In the genomic region with DNA sequence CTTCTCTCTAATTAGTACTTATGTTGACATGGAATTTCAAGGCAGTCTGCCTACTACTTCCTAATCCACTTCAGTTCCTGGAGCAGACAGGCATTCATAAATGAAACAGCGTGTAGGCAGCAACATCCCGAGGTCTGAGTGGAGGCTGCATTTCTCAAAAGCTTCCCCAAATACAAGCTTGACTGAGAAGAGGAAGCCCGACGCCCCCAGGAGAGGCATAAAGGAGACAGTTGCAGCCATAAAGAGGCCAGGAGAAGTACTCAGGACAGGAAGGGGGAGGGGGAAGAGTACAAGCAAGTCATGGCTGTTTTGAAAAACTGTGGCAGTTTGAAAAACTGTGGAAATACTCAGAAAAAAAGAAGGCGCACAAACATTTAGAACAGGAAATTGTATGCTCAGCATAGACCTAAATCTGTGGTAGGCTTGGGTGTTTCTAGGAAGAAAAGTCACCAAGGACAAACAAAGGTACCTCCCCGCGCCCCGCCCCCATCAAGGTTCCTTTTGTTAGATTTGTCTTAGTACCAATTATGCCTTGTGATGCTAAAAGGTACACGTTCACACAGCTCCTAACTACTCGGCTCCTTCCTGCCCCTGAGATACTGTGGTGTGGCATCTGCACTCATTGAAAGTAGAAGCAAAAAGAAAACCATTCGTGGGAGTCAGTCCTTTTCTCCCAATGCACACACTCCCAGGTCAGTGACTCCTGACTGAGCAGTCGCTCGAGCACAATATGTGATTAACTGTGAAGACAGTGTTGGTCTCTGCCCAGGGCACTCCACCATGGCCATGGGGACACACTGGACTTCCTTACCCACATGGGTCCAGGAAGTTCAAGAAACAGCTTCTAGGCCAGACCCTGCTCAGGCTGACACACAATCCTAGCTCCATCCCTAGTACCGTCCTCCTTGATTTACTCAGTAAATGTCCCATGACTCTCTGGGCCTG, we compare ENCODE assay signal across 11 mouse cellular contexts.
DNase-seq lines count a peak whose midpoint lies in the region; ATAC-seq and TF ChIP-seq lines count a peak whose summit lies in the region.
"Had no signal": no experiment of that assay in that cellular context is flagged by ENCODE, and none has a peak within 500 bp of the region (broad histone marks: within the 10 kb centered on the region; RNA-seq: fewer than 3 reads in every experiment).

No protein-coding gene starts in this region.

- H3K4me1 ChIP-seq in kidney, postnatal 0 days (replicated peaks; ENCODE audit: insufficient read depth, low read length), result 0 out of 2 replicates have a peak, but pooled peaks cover 6% of the 10 kb centered on the region
- H3K4me1 ChIP-seq in limb, embryonic 13.5 days, result peaks cover 28% of the 10 kb centered on the region
- no peaks in the 10 kb centered on the region for H3K4me1 ChIP-seq in cerebellum, adult 2 months (ENCODE audit: control insufficient read depth, insufficient read depth, low read length)
- H3K4me1 ChIP-seq: liver, embryonic 15.5 days had no signal

- no peak overlapping the region for H3K9ac ChIP-seq in kidney, postnatal 0 days (ENCODE audit: low read depth, low read length)
- H3K9ac ChIP-seq in limb, embryonic 13.5 days, result 0 out of 2 replicates have a peak overlapping the region, but pooled peaks have one; percentile 31
- H3K9ac ChIP-seq: liver, embryonic 15.5 days; neural tube, embryonic 12.5 days had no signal

- H3K9me3 ChIP-seq in kidney, postnatal 0 days (replicated peaks; ENCODE audit: low read length), result no peaks in the 10 kb centered on the region
- no peaks in the 10 kb centered on the region for H3K9me3 ChIP-seq in limb, embryonic 13.5 days
- H3K9me3 ChIP-seq: liver, embryonic 15.5 days; midbrain, embryonic 10.5 days; neural tube, embryonic 12.5 days had no signal

- no peak for ATAC-seq in kidney, postnatal 0 days (replicated peaks; ENCODE audit: low FRiP score, low read depth)
- no peak for ATAC-seq in limb, embryonic 13.5 days (ENCODE audit: low FRiP score, low read depth)

- no peak for TF ChIP-seq POLR2A in cerebellum, adult 2 months (IDR thresholded peaks at IDR 0.05; ENCODE audit: borderline replicate concordance, insufficient read depth, low read length)

- TF ChIP-seq CTCF in kidney, postnatal 0 days (IDR thresholded peaks at IDR 0.05; ENCODE audit: low read depth), result no peak
- no peak for TF ChIP-seq CTCF in cerebellum, adult 2 months (IDR thresholded peaks at IDR 0.05; ENCODE audit: borderline replicate concordance, insufficient read depth, low read depth, low read length)

- peak overlapping the region; percentile 27 for H3K27ac ChIP-seq in kidney, postnatal 0 days
- H3K27ac ChIP-seq in limb, embryonic 13.5 days, result no peak overlapping the region
- no peak overlapping the region for H3K27ac ChIP-seq in cerebellum, adult 2 months (ENCODE audit: insufficient read depth, low read length)
- H3K27ac ChIP-seq: liver, embryonic 15.5 days; midbrain, embryonic 10.5 days; neural tube, embryonic 12.5 days had no signal

- WGBS in kidney, postnatal 0 days, result 35% methylated on average over 14 of the region's 14 CpGs
- WGBS in limb, embryonic 13.5 days, result 50% methylated on average over 14 of the region's 14 CpGs
- WGBS in cerebellum, adult 2 months, result 64% methylated on average over 14 of the region's 14 CpGs

- no peak overlapping the region for H3K4me3 ChIP-seq in kidney, postnatal 0 days (replicated peaks; ENCODE audit: low read depth, low read length)
- no peak overlapping the region for H3K4me3 ChIP-seq in limb, embryonic 13.5 days
- H3K4me3 ChIP-seq in cerebellum, adult 2 months (replicated peaks; ENCODE audit: insufficient read depth, low read depth, low read length), result no peak overlapping the region
- H3K4me3 ChIP-seq: liver, embryonic 15.5 days; midbrain, embryonic 10.5 days; neural tube, embryonic 12.5 days had no signal

- no peaks in the 10 kb centered on the region for H3K27me3 ChIP-seq in kidney, postnatal 0 days (ENCODE audit: insufficient read depth, low read length)
- H3K27me3 ChIP-seq in limb, embryonic 13.5 days, result 0 out of 2 replicates have a peak, but pooled peaks cover 2% of the 10 kb centered on the region
- no peaks in the 10 kb centered on the region for H3K27me3 ChIP-seq in cerebellum, adult 2 months (ENCODE audit: control insufficient read depth, insufficient read depth, low read length)
- H3K27me3 ChIP-seq: liver, embryonic 15.5 days had no signal

- peak; percentile 58 for DNase-seq in kidney, postnatal 0 days (ENCODE audit: low spot score)
- no peak for DNase-seq in kidney, adult 11 months
- DNase-seq in brain, adult 2 months (ENCODE audit: low read depth, low spot score), result peak; percentile 16
- DNase-seq in embryo, embryonic 9.5 days (ENCODE audit: extremely low spot score), result peak; percentile 18
- DNase-seq in natural killer cell, adult 2 months (ENCODE audit: low spot score in 2 of 2), result no peak
- DNase-seq in cerebellum, adult 2 months, result no peak

- no peaks in the 10 kb centered on the region for H3K36me3 ChIP-seq in kidney, postnatal 0 days (ENCODE audit: insufficient read depth, low read length)
- no peaks in the 10 kb centered on the region for H3K36me3 ChIP-seq in limb, embryonic 13.5 days
- H3K36me3 ChIP-seq: liver, embryonic 15.5 days; midbrain, embryonic 10.5 days; neural tube, embryonic 12.5 days had no signal

- H3K4me2 ChIP-seq in kidney, postnatal 0 days (ENCODE audit: low read length), result no peak overlapping the region
- no peak overlapping the region for H3K4me2 ChIP-seq in limb, embryonic 13.5 days (replicated peaks)
- H3K4me2 ChIP-seq: heart, embryonic 11.5 days; liver, embryonic 15.5 days; neural tube, embryonic 12.5 days had no signal

Comparison
In these comparisons a context has a peak if more than half of its experiments do, and no peak if none do; other contexts are left out.
1. DNase-seq: peak in kidney, postnatal 0 days (single experiment), brain, adult 2 months (single experiment) and embryo, embryonic 9.5 days (single experiment); none in kidney, adult 11 months (single experiment), natural killer cell, adult 2 months (0 of 2) and cerebellum, adult 2 months (0 of 2).